Mouse (Mus musculus) embryonic facial prominence, embryonic 14.5 days (tissue): ENCODE data around the gene Efl1. TPM values are rescaled to one million over a fixed set of nuclear protein-coding genes. Genes with fewer than 3 reads are reported as not detected.

Experiments used
- ATAC-seq: fragments of 200-750 bp; cut with Nextera tagmentation; 2 replicates; pipeline ENCODE4 v1.8.0; 2017; ENCODE audit warnings: low read depth, moderate number of reproducible peaks, moderate TSS enrichment
- DNase-seq: peaks from one replicate; pipeline ENCODE4 v3.0.0-alpha.2; 2015; ENCODE audit warnings: low spot score
- H3K27ac ChIP-seq: fragments of 300-500 bp; sonication (generic); replicated peaks from 2 replicates; pipeline ENCODE4 v1.5.1; 2014; ENCODE audit warnings: low read depth, mild to moderate bottlenecking, low read length, moderate library complexity
- H3K27me3 ChIP-seq: fragments of 300-500 bp; sonication (generic); replicated peaks from 2 replicates; pipeline ENCODE4 v1.6.1; 2014; ENCODE audit warnings: low read length; ENCODE audit not compliant: control insufficient read depth, insufficient read depth
- H3K36me3 ChIP-seq: fragments of 300-500 bp; sonication (generic); 2 replicates; pipeline ENCODE4 v1.6.1; 2014; ENCODE audit warnings: low read length, mixed read lengths; ENCODE audit not compliant: control insufficient read depth, insufficient read depth
- H3K4me1 ChIP-seq: fragments of 300-500 bp; sonication (generic); 2 replicates; pipeline ENCODE4 v1.6.1; 2014; ENCODE audit warnings: antibody characterized with exemption, low read length; ENCODE audit not compliant: control insufficient read depth, insufficient read depth
- H3K4me2 ChIP-seq: fragments of 300-500 bp; sonication (generic); 2 replicates; pipeline ENCODE4 v1.6.1; 2014; ENCODE audit warnings: low read depth, mild to moderate bottlenecking, low read length, moderate library complexity, mixed read lengths
- H3K4me3 ChIP-seq: fragments of 300-500 bp; sonication (generic); 2 replicates; pipeline ENCODE4 v1.5.1; 2014; ENCODE audit warnings: low read depth, mild to moderate bottlenecking, low read length
- H3K9ac ChIP-seq: fragments of 300-500 bp; sonication (generic); 2 replicates; pipeline ENCODE4 v1.6.1; 2014; ENCODE audit warnings: low read depth, mild to moderate bottlenecking, low read length, moderate library complexity, mixed read lengths
- H3K9me3 ChIP-seq: fragments of 300-500 bp; sonication (generic); 2 replicates; pipeline ENCODE4 v1.6.1; 2016; ENCODE audit warnings: low read length; ENCODE audit not compliant: control insufficient read depth
- WGBS: fragments of 180-500 bp; shearing (Covaris S2); extraction: QIAGEN DNeasy Blood & Tissue Kit; methylation state at CpG from one replicate; pipeline ENCODE4 v1.1.7; 2014; 5-methylcytosine and 5-hydroxymethylcytosine counted together
- polyA plus RNA-seq: library from polyadenylated mRNA; unstranded; fragments of >200 nt; fragmentation: Nextera tagmentation; extraction: Ambion mirVana; gene quantifications from 2 replicates; pipeline ENCODE4 v1.2.1, GENCODE M21; 2014

Gene Efl1
- polyA plus RNA-seq, 1 experiment from 2014 or later: 19.8 TPM

DNA sequence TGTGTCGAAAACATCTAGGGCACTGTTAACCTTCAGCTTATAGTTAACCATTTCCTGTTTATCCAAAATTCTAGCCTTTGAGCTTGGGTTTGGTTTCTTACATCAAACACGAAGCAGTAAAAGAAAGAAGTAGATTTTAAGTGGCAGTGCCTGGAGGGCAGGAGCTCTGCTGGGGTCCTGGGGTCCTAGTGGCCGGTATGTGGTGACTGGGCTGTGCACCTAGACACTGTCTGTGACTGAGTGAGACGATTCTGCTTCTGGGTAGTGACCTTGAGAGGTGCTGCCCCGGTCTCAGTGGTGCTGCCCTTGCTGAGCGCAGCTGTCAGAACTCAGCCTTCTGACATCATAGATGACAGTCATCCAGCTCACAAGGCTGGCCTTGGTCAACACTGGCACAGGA is 125.5 kb downstream of the Efl1 start:
- no peak overlapping the region for H3K4me3 ChIP-seq
- H3K36me3 ChIP-seq: no peaks in the 10 kb centered on the region
- H3K4me2 ChIP-seq: no peak overlapping the region
- H3K9me3 ChIP-seq: no peaks in the 10 kb centered on the region
- peaks cover 11% of the 10 kb centered on the region for H3K4me1 ChIP-seq
- no peak overlapping the region for H3K27ac ChIP-seq
- no peak for DNase-seq
- 63% methylated on average over 6 of the region's 6 CpGs for WGBS
- H3K9ac ChIP-seq: no peak overlapping the region
- no peak for ATAC-seq
- H3K27me3 ChIP-seq: no peaks in the 10 kb centered on the region

DNA sequence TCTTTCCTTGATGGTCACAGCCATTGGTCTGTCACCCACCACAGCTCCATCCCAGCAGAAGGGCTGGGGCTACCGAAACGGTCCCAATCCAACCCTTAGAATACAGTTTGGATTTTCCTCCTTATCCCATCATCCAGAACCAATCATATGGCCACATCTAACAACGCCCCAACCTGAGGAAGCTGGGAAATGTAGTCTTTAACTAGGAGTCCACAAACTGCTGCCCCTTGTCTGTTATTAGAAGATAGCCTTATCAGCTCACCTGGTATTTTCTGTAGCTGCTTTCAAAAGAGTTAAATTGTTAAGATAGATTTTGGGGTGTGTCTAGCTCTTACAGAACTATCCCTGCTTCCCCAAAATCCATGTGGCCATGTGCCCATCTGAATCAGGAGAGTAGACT is 126.7 kb downstream of the Efl1 start:
- H3K9me3 ChIP-seq: no peaks in the 10 kb centered on the region
- no peak overlapping the region for H3K4me2 ChIP-seq
- peaks cover 8% of the 10 kb centered on the region for H3K4me1 ChIP-seq
- DNase-seq (no peak), ATAC-seq (no peak)
- WGBS: 89% methylated on average over 3 of the region's 3 CpGs
- no peak overlapping the region for H3K9ac ChIP-seq
- H3K27ac ChIP-seq: no peak overlapping the region
- H3K36me3 ChIP-seq: no peaks in the 10 kb centered on the region
- H3K27me3 ChIP-seq: no peaks in the 10 kb centered on the region
- H3K4me3 ChIP-seq: no peak overlapping the region

DNA sequence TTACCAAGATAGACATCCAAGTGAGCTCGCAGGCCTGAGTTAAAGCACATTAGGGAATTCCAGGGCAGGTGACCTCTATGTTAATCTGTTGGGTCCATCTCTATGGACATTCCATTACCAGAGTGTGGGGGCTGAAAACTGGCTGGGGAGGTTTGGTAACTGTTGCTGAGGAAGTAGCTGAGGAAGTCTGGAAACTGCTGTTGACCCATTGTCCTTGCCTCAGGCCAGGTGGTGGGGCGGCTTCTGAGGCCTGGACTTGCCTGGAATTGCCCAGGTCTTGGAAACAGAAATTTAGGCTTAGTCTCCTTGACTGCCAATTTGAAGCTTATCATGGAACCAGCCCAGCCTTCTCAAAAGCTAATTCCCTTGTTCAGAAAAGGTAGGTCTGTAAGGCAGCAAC is 134.7 kb downstream of the Efl1 start:
- H3K4me2 ChIP-seq: no peak overlapping the region
- no peaks in the 10 kb centered on the region for H3K27me3 ChIP-seq
- DNase-seq (no peak), ATAC-seq (no peak)
- H3K4me1 ChIP-seq: no peaks in the 10 kb centered on the region
- WGBS: 68% methylated on average over 2 of the region's 2 CpGs
- no peak overlapping the region for H3K9ac ChIP-seq
- no peak overlapping the region for H3K4me3 ChIP-seq
- no peaks in the 10 kb centered on the region for H3K36me3 ChIP-seq
- no peak overlapping the region for H3K27ac ChIP-seq
- no peaks in the 10 kb centered on the region for H3K9me3 ChIP-seq

DNA sequence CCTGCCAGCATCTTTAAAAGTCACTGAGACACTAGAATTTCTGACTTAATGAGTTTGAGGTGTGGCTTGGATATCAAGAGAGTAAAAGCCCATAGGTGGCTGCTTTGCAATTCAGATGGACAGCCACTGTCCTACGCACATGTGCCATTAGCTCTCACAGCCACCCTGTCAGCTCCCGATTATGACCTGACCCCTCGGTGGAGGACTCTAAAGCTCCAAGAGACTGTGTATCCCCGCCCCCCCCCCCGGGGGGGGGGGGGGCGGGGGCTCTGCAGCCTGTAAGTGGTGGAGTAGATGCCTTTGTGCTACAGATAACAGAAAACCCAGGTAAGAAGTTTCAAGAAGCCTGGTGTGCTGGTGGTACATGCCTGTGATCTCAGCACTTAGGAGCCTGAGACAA is 135.3 kb downstream of the Efl1 start:
- H3K27ac ChIP-seq: no peak overlapping the region
- ATAC-seq: no peak
- H3K9me3 ChIP-seq: no peaks in the 10 kb centered on the region
- H3K4me3 ChIP-seq: no peak overlapping the region
- no peaks in the 10 kb centered on the region for H3K36me3 ChIP-seq
- 46% methylated on average over 3 of the region's 6 CpGs for WGBS
- H3K27me3 ChIP-seq: no peaks in the 10 kb centered on the region
- no peak overlapping the region for H3K9ac ChIP-seq
- no peak for DNase-seq
- no peaks in the 10 kb centered on the region for H3K4me1 ChIP-seq
- H3K4me2 ChIP-seq: no peak overlapping the region

DNA sequence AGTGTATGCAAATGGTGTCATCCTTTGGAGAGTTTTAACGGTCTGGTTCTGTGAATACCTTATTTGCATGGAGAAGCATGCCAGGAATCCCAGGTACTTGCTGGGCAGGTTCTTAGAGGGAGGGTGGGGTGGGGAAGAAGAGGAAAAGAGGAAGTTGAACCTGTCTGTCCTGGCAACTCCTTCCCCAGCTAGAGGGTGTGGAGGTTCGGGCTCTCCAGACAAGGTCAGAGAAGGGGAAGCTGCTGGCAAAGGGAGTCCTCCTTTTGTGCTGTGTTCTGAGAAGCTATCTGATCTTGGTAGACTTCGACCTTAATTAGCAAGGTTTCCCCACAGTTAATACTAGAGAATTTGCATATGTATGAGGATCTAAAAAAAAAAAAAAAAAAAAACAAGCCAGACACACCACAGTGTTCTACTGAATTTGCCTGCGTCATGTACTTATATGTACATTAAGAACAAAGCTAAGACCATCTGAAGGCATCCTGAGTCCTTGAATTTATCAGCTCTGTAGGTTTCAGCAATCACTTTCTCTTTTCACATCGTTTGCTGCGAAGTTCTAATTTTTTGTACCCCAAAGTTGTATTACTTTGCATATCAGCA is 137.0 kb downstream of the Efl1 start:
- H3K27ac ChIP-seq: no peak overlapping the region
- ATAC-seq (no peak), DNase-seq (no peak)

DNA sequence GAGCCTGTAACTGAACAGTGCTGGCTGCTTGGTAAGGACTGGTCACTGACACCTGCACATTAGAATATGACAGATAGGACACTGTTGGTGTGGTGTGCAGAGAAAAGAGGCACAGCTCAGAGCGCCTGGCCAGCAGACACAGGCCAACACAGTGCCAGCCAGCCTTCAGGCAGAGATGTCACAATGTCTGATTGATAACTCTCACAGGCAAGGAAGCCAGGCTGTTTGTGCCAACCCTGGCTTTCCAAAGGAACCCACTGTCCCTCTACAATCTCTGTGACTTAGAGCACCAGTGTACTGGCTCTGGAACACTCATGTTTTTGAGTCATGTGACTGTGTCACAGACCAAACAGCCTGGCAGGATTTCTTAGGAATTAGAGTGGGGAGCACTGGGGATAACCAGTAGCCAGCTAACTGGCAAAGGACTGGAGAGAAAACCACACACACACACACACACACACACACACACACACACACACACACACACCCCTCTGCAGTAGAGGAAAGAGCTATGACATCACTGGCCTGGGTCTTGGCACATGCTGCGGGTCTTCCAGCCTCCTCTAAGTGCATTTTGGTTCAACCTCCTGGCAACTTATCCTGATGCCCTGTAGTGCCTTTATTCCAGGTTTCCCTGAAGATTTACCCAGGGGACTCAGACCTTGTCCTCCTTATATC is 137.7 kb downstream of the Efl1 start:
- WGBS: 67% methylated on average over 2 of the region's 2 CpGs
- no peak overlapping the region for H3K4me3 ChIP-seq

More for the DNA sequence above, 137.0 kb downstream of the Efl1 start:
- WGBS: 64% methylated on average over 6 of the region's 6 CpGs
- Histone ChIP-seq H3K27me3 (no peaks in the 10 kb centered on the region), H3K4me2 (no peak overlapping the region), H3K9ac (no peak overlapping the region), H3K9me3 (no peaks in the 10 kb centered on the region), H3K4me1 (no peaks in the 10 kb centered on the region), H3K36me3 (no peaks in the 10 kb centered on the region), H3K4me3 (no peak overlapping the region)

DNA sequence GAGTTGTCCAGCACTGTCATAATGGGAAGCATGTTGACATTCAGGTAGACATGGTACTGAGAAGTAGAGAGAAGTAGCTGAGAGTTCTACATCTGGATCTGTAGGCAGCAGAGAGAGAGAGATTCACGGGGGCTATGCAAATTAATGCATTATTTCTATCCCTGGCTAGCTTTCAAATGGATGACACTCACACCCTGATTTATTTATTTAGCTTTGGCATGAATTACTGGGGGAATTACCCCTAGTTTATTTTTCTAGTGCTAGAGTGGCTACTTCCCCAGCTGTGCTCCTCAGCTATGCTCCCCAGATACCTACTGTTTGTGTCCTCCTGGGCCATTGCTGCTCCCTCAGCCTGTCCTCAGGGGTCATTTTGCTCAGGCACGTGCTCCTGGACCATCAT is 144.2 kb downstream of the Efl1 start:
- no peak overlapping the region for H3K27ac ChIP-seq
- H3K4me2 ChIP-seq: no peak overlapping the region
- H3K4me3 ChIP-seq: no peak overlapping the region
- no peak for DNase-seq
- no peak for ATAC-seq
- H3K36me3 ChIP-seq: no peaks in the 10 kb centered on the region
- H3K27me3 ChIP-seq: no peaks in the 10 kb centered on the region
- 34% methylated on average over 2 of the region's 2 CpGs for WGBS
- H3K4me1 ChIP-seq: no peaks in the 10 kb centered on the region; the same call in 1 of the 2 replicates
- H3K9ac ChIP-seq: no peak overlapping the region
- H3K9me3 ChIP-seq: no peaks in the 10 kb centered on the region

More for the DNA sequence above, 137.7 kb downstream of the Efl1 start:
- Histone ChIP-seq H3K27ac (no peak overlapping the region), H3K4me2 (no peak overlapping the region), H3K9me3 (no peaks in the 10 kb centered on the region), H3K36me3 (no peaks in the 10 kb centered on the region), H3K27me3 (no peaks in the 10 kb centered on the region), H3K9ac (no peak overlapping the region), H3K4me1 (no peaks in the 10 kb centered on the region)
- ATAC-seq (no peak), DNase-seq (no peak)

DNA sequence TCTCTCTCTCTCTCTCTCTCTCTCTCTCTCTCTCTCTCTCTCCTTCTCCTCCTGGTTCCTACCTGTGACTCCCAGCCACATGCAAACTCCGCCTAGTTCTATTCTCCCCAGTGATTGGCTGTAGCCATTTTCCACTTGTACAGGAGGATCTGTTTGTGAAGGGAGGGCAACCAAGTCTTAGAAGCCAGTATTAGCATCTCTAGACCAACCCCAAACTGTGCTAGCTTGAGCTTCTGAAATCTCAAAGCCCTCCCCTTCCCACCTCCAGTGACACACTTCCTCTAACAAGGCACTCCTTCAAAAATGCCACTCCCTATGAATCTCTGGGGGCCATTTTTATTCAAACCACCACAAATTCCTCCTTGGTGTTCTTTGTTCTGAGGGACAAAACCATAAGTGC is 144.7 kb downstream of the Efl1 start:
- Histone ChIP-seq H3K4me3 (no peak overlapping the region), H3K9ac (no peak overlapping the region), H3K27me3 (no peaks in the 10 kb centered on the region), H3K4me1 (no peaks in the 10 kb centered on the region; the same call in 1 of the 2 replicates), H3K27ac (no peak overlapping the region), H3K36me3 (no peaks in the 10 kb centered on the region), H3K4me2 (no peak overlapping the region), H3K9me3 (no peaks in the 10 kb centered on the region)
- WGBS: 76% methylated on average over 1 of the region's 1 CpGs
- ATAC-seq (no peak), DNase-seq (no peak)

DNA sequence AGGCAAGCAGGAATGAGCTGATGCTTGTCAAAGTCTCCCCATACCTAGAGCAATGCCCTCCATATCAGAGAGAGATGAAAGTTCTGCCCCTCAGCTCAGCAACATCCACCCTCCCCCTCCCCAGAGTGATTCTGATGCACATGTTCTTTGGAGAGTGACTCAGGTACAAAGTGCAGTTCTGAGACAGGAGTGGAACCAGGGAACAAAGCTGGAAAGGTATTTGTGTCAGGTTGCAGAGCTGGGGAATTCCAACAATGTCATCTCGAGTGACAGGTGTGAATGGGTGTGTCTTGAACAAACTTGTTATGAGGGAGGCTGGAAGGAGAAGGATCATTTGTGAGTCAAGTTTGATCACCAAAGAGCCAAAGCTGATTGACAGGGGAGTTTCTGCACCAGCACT is 146.1 kb downstream of the Efl1 start:
- Histone ChIP-seq H3K4me3 (no peak overlapping the region), H3K9me3 (no peaks in the 10 kb centered on the region), H3K9ac (no peak overlapping the region), H3K4me1 (no peaks in the 10 kb centered on the region; the same call in 1 of the 2 replicates), H3K4me2 (no peak overlapping the region), H3K36me3 (no peaks in the 10 kb centered on the region), H3K27me3 (no peaks in the 10 kb centered on the region), H3K27ac (no peak overlapping the region)
- ATAC-seq (0 out of 2 replicates have a peak, but pooled peaks have one; percentile 41), DNase-seq (peak; percentile 55)
- WGBS: 50% methylated on average over 1 of the region's 1 CpGs
